Mouse (Mus musculus) neural tube, embryonic 11.5 days (tissue): ENCODE data around the gene Atg7. TPM values are rescaled to one million over a fixed set of nuclear protein-coding genes. Genes with fewer than 3 reads are reported as not detected.

ENCODE experiments used
- ATAC-seq: fragments of 200-750 bp; cut with Nextera tagmentation; 2 replicates; pipeline ENCODE4 v1.8.0; 2017; ENCODE audit warnings: moderate number of reproducible peaks, mild to moderate bottlenecking, moderate TSS enrichment, moderate library complexity; ENCODE audit not compliant: insufficient read depth, low FRiP score, low TSS enrichment
- DNase-seq: peaks from one replicate; pipeline ENCODE4 v3.0.0-alpha.2; 2015; ENCODE audit warnings: low spot score
- H3K27ac ChIP-seq: fragments of 300-500 bp; sonication (generic); 2 replicates; pipeline ENCODE4 v1.5.1; 2014; ENCODE audit warnings: low read depth, mild to moderate bottlenecking, low read length
- H3K27me3 ChIP-seq: fragments of 300-500 bp; sonication (generic); 2 replicates; pipeline ENCODE4 v1.6.1; 2014; ENCODE audit warnings: mild to moderate bottlenecking, low read length, mixed read lengths; ENCODE audit not compliant: control insufficient read depth, insufficient read depth
- H3K36me3 ChIP-seq: fragments of 300-500 bp; sonication (generic); 2 replicates; pipeline ENCODE4 v1.6.1; 2014; ENCODE audit warnings: mild to moderate bottlenecking, low read length, moderate library complexity, mixed read lengths; ENCODE audit not compliant: control insufficient read depth, insufficient read depth
- H3K4me1 ChIP-seq: fragments of 300-500 bp; sonication (generic); 2 replicates; pipeline ENCODE4 v1.6.1; 2014; ENCODE audit warnings: low read length, mixed read lengths; ENCODE audit not compliant: control insufficient read depth, insufficient read depth
- H3K4me2 ChIP-seq: fragments of 300-500 bp; sonication (generic); 2 replicates; pipeline ENCODE4 v1.6.1; 2014; ENCODE audit warnings: low read depth, mild to moderate bottlenecking, moderate library complexity
- H3K4me3 ChIP-seq: fragments of 300-500 bp; sonication (generic); 2 replicates; pipeline ENCODE4 v1.5.1; 2014; ENCODE audit warnings: low read depth, low read length
- H3K9ac ChIP-seq: fragments of 300-500 bp; sonication (generic); 2 replicates; pipeline ENCODE4 v1.6.1; 2014; ENCODE audit warnings: mild to moderate bottlenecking, low read length
- H3K9me3 ChIP-seq: fragments of 300-500 bp; sonication (generic); 2 replicates; pipeline ENCODE4 v1.6.1; 2016; ENCODE audit warnings: low read length; ENCODE audit not compliant: control insufficient read depth
- WGBS: fragments of 180-500 bp; shearing (Covaris S2); extraction: QIAGEN DNeasy Blood & Tissue Kit; methylation state at CpG from one replicate; pipeline ENCODE4 v1.1.7; 2014; 5-methylcytosine and 5-hydroxymethylcytosine counted together
- polyA plus RNA-seq: library from polyadenylated mRNA; unstranded; fragments of >200 nt; fragmentation: Nextera tagmentation; extraction: Ambion mirVana; gene quantifications from 2 replicates; pipeline ENCODE4 v1.2.1, GENCODE M21; 2014

Atg7 gene
- polyA plus RNA-seq, 1 experiment from 2014 or later: 20.7 TPM

DNA sequence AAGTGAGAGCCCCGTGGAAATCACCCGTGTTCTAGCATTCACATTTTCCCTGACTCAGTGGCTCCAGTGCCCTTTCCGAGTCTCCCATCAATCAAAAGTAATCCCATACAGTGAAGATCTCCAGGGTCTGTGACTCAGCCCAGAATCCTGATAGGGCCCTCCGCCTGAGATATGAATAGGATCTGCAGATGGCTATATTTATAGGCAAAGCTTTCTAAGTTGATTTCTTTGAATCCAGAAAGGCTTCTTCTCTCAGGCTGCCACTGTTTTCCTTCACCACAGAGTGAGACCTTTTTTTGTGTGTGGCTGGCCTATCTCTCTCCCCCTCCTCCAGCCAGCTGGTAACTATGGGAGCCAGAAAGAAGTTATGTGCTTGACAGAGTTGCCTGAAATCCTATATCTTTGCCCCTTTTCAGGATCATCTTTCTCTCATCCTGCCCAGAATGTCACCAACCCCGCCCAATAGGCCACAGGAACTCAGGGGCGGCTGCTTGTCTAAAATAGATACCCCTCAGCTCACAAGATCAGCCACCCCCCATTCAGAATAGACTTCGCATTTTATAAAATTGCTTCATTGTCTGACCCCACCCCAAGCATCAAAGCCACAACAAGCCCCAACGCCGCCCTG, 190.3 kb downstream of the Atg7 start:
- H3K27ac ChIP-seq: no peak overlapping the region
- peaks cover 6% of the 10 kb centered on the region; the same call in 1 of the 2 replicates for H3K4me1 ChIP-seq
- H3K4me2 ChIP-seq: no peak overlapping the region
- no peak overlapping the region for H3K9ac ChIP-seq
- no peak overlapping the region for H3K4me3 ChIP-seq
- no peaks in the 10 kb centered on the region for H3K36me3 ChIP-seq
- whole genome bisulfite sequencing: 76% methylated on average over 9 of the region's 9 CpGs
- ATAC-seq (no peak), DNase-seq (no peak)
- H3K9me3 ChIP-seq: no peaks in the 10 kb centered on the region
- H3K27me3 ChIP-seq: no peaks in the 10 kb centered on the region

DNA sequence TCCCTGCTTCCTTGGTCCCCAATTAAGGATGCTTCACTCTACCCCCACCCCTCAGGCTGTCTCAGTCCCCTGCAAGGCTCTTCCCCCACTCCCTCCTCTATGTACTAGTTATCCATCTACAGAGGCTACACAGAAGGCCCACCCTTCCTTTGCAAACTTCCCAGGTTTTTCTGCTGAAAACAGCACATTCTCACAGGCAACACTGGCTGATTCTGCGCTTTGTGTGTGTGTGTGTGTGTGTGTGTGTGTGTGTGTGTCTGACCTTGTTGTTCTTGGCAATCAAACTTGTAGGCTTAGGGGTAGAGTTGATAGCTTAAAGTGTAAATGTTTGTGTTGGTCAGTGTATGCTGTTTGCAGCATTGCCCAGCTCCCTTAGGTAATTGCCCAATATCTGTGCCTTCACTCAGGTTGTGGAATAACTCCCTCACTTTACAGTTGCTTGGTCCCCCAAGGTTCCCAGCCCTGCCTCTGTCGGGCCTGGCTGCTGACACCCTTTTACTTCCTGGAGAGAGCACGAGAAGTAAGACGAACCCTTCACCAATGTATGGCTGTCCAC, 191.0 kb downstream of the Atg7 start:
- no peak overlapping the region for H3K4me2 ChIP-seq
- H3K4me1 ChIP-seq: peaks cover 6% of the 10 kb centered on the region; the same call in 1 of the 2 replicates
- no peak overlapping the region for H3K4me3 ChIP-seq
- ATAC-seq (no peak), DNase-seq (no peak)
- H3K9ac ChIP-seq: no peak overlapping the region
- H3K27ac ChIP-seq: no peak overlapping the region
- 75% methylated on average over 4 of the region's 4 CpGs for WGBS
- no peaks in the 10 kb centered on the region for H3K9me3 ChIP-seq
- no peaks in the 10 kb centered on the region for H3K27me3 ChIP-seq
- no peaks in the 10 kb centered on the region for H3K36me3 ChIP-seq

DNA sequence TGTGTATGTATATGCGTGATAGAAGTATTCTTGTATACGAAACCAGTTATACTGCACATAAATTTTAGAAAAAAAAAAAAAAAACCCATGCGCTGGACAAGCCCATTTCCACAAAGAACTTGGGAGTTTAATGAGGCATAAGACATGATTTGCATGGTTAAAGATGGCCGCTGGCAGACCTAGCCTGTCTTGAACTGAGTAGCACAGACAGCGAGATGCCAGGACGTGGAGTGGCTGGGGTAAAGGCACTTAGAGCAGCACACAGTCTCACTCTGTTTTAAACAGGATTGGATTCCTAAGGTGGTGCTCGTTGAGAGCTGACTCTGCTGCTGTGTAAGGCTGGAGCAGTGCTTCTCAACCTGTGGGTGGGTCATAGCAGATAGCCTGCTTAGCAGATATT, 192.4 kb downstream of the Atg7 start:
- WGBS: 67% methylated on average over 7 of the region's 7 CpGs

DNA sequence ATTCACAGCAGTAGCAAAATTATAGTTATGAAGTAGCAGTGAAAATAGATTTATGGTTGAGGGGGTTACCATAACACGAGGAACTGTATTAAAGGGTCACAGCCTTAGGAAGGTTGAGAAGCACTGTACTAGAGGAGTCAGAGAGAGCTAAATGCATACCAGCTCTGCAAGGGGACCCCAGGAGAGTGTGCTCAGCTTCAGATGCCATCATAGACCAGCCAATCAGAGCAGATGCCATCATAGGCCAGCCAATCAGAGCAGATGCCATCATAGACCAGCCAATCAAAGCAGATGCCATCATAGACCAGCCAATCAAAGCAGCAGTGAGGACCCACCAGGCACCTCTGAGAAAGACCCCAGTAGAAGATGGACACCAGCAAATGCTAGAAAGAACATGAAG, 192.9 kb downstream of the Atg7 start:
- peaks cover 7% of the 10 kb centered on the region; the same call in 1 of the 2 replicates for H3K4me1 ChIP-seq
- DNase-seq (no peak), ATAC-seq (no peak)
- 86% methylated on average over 1 of the region's 1 CpGs for WGBS
- no peak overlapping the region for H3K27ac ChIP-seq
- no peaks in the 10 kb centered on the region for H3K9me3 ChIP-seq
- H3K4me3 ChIP-seq: no peak overlapping the region
- no peaks in the 10 kb centered on the region for H3K27me3 ChIP-seq
- no peak overlapping the region for H3K9ac ChIP-seq
- H3K36me3 ChIP-seq: no peaks in the 10 kb centered on the region
- no peak overlapping the region for H3K4me2 ChIP-seq

More for the DNA sequence above, 192.4 kb downstream of the Atg7 start:
- Histone ChIP-seq H3K4me2 (no peak overlapping the region), H3K27me3 (no peaks in the 10 kb centered on the region), H3K9me3 (no peaks in the 10 kb centered on the region), H3K4me1 (peaks cover 6% of the 10 kb centered on the region; the same call in 1 of the 2 replicates), H3K4me3 (no peak overlapping the region), H3K36me3 (no peaks in the 10 kb centered on the region), H3K27ac (no peak overlapping the region), H3K9ac (no peak overlapping the region)
- ATAC-seq (peak; percentile 31; the same call in 1 of the 2 replicates), DNase-seq (no peak)

DNA sequence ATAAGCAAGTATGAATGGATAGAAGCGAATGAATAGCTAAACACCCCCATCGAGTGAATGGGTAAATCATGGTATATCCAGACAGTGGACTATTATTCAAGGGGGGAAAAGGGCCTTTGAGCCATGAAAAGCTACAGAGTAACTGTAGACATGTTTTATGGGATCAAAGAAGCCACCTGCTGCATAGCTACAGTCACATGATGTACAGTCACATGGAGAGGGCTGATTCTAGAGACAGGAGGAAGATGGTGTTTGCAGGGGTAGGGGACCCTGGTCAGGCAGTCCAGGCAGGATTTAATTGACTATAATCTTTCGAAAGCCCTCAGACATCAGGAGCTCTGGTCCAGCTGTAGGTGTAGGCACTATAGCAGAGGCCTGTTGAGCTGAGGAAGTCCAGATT, 193.5 kb downstream of the Atg7 start:
- Histone ChIP-seq H3K9me3 (no peaks in the 10 kb centered on the region), H3K4me2 (no peak overlapping the region), H3K27me3 (no peaks in the 10 kb centered on the region), H3K9ac (no peak overlapping the region), H3K36me3 (no peaks in the 10 kb centered on the region), H3K4me3 (no peak overlapping the region), H3K4me1 (peaks cover 13% of the 10 kb centered on the region), H3K27ac (no peak overlapping the region)
- ATAC-seq: peak; percentile 56; the same call in 1 of the 2 replicates
- WGBS: 64% methylated on average over 3 of the region's 3 CpGs
- no peak for DNase-seq

DNA sequence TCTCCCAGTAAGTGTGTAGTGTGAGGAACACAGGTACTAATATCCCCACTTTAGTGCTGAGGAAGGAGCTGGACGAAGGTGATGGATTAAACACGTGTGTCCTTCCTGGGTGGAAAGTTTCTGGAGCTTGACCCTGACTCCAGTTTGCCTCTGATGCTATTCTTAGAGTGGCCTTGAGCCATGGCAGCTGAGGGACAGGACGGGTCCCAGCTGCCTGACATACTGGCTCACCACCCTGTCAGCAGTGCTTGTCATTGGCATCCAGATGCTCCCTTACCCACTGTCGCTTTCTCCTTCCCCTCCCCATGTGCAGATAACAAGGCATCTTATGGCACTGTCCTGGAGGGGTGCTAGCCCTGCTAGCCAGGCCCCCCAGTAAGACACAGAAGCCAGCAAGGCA, 196.0 kb downstream of the Atg7 start:
- Histone ChIP-seq H3K27me3 (no peaks in the 10 kb centered on the region), H3K4me1 (peaks cover 18% of the 10 kb centered on the region), H3K4me2 (no peak overlapping the region), H3K27ac (no peak overlapping the region), H3K9me3 (no peaks in the 10 kb centered on the region), H3K36me3 (no peaks in the 10 kb centered on the region), H3K4me3 (no peak overlapping the region), H3K9ac (no peak overlapping the region)
- ATAC-seq: no peak
- 87% methylated on average over 4 of the region's 4 CpGs for WGBS
- DNase-seq: no peak

DNA sequence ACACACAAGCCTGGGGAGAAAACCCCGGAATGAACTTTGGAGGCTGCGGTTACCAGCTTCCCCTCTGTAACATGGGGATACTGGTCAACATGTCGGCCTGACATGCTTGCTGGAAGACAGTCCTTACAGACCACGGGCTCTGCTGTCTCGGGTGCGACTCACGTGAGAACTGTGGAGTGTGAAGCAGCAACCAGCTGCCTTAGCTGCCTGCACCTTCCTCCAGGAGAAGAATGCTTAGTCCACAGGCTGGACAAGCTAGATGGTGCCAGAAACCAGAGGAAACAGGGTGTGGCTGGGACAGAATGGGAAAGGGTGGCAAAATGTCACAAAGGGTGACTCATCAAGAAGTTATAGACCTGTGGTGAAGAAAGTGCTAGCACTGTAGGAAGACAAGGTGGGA, 197.1 kb downstream of the Atg7 start:
- no peak for DNase-seq
- Histone ChIP-seq H3K4me3 (no peak overlapping the region), H3K9me3 (no peaks in the 10 kb centered on the region), H3K4me1 (peaks cover 18% of the 10 kb centered on the region), H3K27ac (no peak overlapping the region), H3K36me3 (no peaks in the 10 kb centered on the region), H3K27me3 (no peaks in the 10 kb centered on the region), H3K4me2 (no peak overlapping the region), H3K9ac (no peak overlapping the region)
- no peak for ATAC-seq
- WGBS: 84% methylated on average over 7 of the region's 7 CpGs

DNA sequence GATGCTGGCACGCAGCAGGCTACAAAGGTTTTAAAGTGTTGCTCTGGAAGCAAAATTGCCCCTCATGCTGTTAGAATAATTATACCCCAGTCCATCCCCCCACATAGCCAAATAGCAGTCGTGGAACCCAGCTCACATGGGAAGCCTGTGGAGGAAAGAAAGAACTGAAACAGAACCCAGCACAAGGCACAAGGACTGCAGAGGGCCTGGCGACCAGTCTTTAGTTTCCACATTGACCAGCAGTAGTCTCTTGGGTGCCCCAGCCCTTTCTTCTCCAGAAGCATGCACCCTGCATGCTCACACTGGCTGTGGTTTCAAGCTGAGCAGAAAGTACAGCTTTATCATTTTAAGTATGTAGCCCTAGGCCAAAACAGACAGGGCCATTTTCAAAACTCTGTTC, 199.2 kb downstream of the Atg7 start:
- WGBS: 25% methylated on average over 3 of the region's 3 CpGs
- ATAC-seq (no peak), DNase-seq (peak; percentile 10)
- no peak overlapping the region for H3K9ac ChIP-seq
- H3K27me3 ChIP-seq: no peaks in the 10 kb centered on the region
- no peaks in the 10 kb centered on the region for H3K36me3 ChIP-seq
- H3K27ac ChIP-seq: 0 out of 2 replicates have a peak overlapping the region, but pooled peaks have one; percentile 3
- no peaks in the 10 kb centered on the region for H3K9me3 ChIP-seq
- H3K4me3 ChIP-seq: no peak overlapping the region
- H3K4me1 ChIP-seq: peaks cover 27% of the 10 kb centered on the region
- no peak overlapping the region for H3K4me2 ChIP-seq

DNA sequence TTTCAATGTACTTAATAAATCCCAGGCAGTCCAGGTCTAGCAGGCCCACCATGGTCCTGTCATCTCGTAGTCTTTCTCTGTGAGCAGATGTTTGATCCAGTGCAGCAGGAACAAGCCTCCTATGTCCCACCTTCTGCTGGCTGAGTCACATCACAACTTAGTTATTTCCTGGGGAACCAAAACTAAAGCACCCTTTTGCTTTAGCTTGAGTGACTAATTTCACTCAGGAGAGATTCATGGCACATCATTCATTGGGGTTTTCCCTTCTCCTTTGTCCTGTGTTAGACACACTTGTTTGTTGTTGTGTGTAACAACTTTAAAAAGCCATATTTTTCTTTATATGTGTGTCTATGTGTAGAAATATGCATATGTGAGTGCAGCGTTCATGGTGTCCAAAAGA, 200.0 kb downstream of the Atg7 start:
- no peak overlapping the region for H3K27ac ChIP-seq
- no peak overlapping the region for H3K4me2 ChIP-seq
- no peaks in the 10 kb centered on the region for H3K36me3 ChIP-seq
- no peak for DNase-seq
- 83% methylated on average over 2 of the region's 2 CpGs for WGBS
- no peak overlapping the region for H3K9ac ChIP-seq
- H3K27me3 ChIP-seq: no peaks in the 10 kb centered on the region
- H3K4me3 ChIP-seq: no peak overlapping the region
- H3K4me1 ChIP-seq: peaks cover 32% of the 10 kb centered on the region
- no peak for ATAC-seq
- no peaks in the 10 kb centered on the region for H3K9me3 ChIP-seq
